Mouse (Mus musculus) heart, postnatal 36 days (tissue): ENCODE measurements around the gene Klhl29. TPM values are rescaled to one million over a fixed set of nuclear protein-coding genes. Genes with fewer than 3 reads are reported as not detected.

Experiments used
- DNase-seq, 2 experiments: peaks; one replicate each; pipeline ENCODE4 v3.0.0; 2021 to 2022
- intact Hi-C: fragments of 180-260 bp; cut with DNase I; formaldehyde crosslinking; loops from one replicate; pipeline ENCODE4 v1.15.1; 2025
- total RNA-seq, 2 experiments: library from RNA; stranded (reverse); gene quantifications; 2 replicates each; pipeline ENCODE4 v1.2.3; 2021

The Klhl29 gene
- total RNA-seq, 2 experiments from 2014 or later: 0.28 to 0.38 TPM

DNA sequence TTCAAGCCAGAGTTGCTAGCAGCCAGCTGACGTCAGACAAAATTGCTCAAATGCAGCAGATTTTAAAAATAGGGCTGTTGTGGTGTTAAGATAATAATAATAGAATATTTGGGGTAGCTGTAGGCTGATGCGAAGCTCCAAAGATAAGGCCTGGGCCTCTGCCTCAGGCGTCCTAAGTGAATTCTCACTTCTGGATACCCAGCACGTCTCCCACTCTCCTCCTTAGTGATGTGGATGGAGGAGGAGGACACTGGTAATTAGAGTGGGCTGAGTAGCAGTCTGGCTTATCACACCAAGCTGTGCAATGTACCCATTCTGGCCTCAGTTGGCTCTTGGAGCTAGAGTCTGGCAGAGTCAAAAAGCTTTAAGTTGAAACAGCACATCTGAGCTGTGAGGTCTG is 118.3 kb downstream of the Klhl29 start:
- intact Hi-C loops: no loop called here
- DNase-seq: no peak

DNA sequence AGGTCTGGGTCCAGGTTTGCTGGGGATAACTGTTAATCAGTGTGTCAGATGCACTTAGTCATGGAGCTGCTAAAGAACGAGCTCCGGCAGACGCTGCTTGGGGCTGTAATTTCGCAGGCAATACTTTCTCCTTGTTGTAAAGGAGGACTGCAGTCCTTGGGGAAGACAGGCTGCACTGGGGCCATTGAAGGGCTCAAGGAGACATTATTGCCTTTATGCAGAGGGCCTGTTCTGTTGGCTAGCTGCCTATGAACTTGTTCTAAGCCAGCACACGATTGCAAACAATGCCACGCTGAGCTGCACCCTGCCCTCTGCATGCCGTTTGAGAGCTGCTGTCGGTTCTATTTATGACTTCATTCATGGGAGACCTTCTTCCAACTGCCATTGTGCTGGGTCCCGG is 120.4 kb downstream of the Klhl29 start:
- intact Hi-C loops: no loop called here
- DNase-seq: no peak

GRCm38 (mm10) chr12:5254246-5254982 is 121.1 kb downstream of the Klhl29 start:
- intact Hi-C loops: no loop called here
- no peak for DNase-seq

DNA sequence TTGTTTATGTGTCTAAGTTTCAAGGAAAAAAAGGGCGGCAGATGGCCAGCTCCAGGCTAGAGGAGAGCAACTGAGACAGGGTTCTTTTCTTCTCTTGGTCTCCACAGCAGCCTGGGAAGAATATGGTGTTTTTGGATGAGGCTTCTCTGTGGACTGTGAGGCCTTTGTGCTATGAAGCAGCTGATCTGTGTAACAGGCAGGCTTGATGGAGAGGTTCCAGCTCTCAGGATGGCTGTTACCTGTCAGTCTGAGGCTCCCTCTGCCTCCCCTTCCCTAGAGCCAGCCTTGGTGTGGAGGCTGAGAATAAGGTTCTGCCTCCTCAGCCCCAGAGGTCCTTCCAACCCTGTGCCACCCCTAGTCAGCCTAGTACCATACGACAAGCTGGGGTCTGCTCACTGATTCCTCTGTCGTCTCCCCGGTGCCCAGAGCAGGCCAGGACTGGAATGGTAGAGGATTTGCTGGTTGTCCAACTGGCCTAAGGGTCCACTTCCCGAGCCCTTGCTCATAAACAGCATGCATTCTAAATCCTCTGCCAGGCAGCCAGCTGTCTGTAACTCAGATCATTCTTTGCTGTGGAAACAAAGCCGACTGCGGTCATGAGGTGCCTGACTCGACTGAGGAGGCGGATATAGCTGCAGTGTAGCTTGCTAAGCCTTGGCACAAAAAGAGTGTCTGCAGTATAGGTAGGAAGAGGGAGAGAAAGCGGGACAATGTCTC is 122.0 kb downstream of the Klhl29 start:
- no peak for DNase-seq
- intact Hi-C loops: no loop called here

- no peak for DNase-seq
- intact Hi-C loops: no loop called here
Observed at GRCm38 (mm10) chr12:5252569-5252968, 122.9 kb downstream of the Klhl29 start.

DNA sequence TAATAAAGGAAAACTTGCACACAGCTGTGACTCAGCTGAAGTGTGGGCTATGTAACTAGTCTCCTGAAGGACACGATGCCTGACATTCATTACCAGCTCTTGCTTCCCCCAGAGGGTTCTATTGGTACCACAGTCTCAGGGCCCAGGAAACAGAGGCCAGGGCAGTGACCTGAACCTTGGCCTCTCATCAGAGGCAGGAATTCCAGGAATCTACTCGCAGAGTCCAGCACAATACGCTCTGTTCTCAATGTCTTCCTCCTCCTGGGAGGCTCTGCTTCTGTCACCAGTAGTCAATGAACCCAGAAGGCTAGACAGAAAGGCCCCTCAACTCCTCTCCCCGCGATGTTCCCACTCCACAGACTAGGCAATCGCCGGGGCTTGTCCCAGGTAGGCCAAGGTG is 125.4 kb downstream of the Klhl29 start:
- DNase-seq: no peak
- intact Hi-C loops: no loop called here

DNA sequence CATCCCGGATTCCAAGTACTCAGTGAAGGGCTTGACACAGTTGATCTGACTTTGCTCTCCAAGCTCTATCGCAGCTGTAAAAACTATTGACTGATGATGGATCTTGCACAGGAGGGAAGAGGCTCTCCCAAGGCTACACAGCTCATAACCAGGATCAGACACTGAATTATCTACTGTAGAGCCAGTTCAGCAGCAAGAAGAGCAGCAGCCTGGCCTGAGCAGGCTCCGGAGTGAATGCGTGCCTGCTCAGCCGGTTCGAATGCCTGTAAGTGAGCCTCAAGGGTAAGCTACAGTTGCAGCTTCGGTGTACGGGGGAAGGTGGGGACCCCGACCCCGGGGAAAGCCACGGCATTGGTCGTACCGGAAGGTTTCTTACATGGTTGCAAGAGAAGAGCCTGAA is 126.4 kb downstream of the Klhl29 start:
- intact Hi-C loops: loop anchor here (5.0 kb wide), 2 partner anchors 42 to 57 kb away; no protein-coding TSS in a partner anchor
- no peak for DNase-seq

DNA sequence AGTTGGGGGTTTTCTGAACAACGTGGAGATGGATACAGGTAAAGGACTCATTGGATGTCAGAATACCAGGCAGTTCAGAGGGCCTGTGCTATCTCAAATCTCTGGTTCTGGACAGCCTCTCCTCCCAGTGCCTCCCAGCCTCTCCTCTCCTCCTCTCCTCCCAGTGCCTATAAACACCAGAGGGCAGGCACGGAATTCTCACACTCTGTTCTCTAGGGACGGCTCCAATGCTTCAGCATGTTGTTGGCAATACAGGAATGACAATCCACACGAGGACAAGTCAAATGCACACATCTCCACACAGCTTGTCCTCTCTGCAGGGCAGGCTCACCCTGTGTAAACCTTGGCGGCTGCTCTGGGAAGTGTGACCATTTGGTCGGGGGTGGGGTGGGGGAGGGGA is 128.0 kb downstream of the Klhl29 start:
- no peak for DNase-seq
- intact Hi-C loops: loop anchor here (5.0 kb wide), 2 partner anchors 40 to 55 kb away; no protein-coding TSS in a partner anchor

GRCm38 (mm10) chr12:5246721-5247341 is 128.7 kb downstream of the Klhl29 start:
- DNase-seq: peak in 1 of 2 experiments; percentile 19
- intact Hi-C loops: loop anchor here (5.0 kb wide), 2 partner anchors 40 to 55 kb away; no protein-coding TSS in a partner anchor

- DNase-seq: no peak
- intact Hi-C loops: loop anchor here (5.0 kb wide), 2 partner anchors 39 to 54 kb away; no protein-coding TSS in a partner anchor
Observed at GRCm38 (mm10) chr12:5246193-5246621, 129.3 kb downstream of the Klhl29 start.

GRCm38 (mm10) chr12:5245207-5245597 is 130.3 kb downstream of the Klhl29 start:
- intact Hi-C loops: loop anchor here (5.0 kb wide), 2 partner anchors 38 to 53 kb away; no protein-coding TSS in a partner anchor
- peak in 1 of 2 experiments; percentile 21 for DNase-seq

DNA sequence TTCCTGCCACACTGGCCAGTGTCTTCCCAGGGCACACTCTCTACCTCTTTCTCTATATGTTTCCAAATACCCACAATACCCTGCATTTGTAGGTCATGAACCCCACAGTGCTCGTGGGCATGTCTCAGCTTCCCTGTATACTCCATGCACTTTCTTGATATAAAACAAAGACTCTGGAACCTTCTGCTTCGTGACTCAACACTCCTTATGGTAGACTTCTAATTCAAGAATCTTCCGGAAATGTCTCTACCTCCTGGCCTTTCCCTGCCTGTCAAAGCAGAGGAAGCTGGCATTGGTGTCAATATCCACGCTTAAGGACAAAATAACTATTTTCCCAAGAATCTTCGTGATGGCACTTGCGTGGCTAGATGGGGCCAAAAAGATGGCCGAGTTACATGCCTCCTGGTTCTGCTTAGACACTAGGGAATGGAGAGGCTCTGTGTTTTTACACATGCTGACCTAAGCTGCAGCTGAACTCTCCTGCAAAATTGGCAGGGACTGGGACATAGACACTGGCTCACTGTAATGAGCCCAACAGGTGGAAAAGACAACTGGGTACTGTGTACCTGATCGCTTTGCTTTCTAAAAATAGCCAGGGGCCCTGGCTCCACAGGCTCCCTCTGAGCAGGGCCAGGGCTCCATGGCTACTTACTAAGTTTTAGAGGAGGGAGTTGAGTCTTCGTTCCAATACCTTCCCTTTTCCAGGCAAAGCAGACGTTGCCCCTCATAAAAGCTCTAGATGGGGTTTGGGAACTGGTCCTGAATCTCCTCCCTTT is 130.9 kb downstream of the Klhl29 start:
- intact Hi-C loops: loop anchor here (5.0 kb wide), 2 partner anchors 37 to 52 kb away; no protein-coding TSS in a partner anchor
- no peak for DNase-seq

- intact Hi-C loops: no loop called here
- no peak for DNase-seq
Observed at GRCm38 (mm10) chr12:5243867-5244266, 131.6 kb downstream of the Klhl29 start.

DNA sequence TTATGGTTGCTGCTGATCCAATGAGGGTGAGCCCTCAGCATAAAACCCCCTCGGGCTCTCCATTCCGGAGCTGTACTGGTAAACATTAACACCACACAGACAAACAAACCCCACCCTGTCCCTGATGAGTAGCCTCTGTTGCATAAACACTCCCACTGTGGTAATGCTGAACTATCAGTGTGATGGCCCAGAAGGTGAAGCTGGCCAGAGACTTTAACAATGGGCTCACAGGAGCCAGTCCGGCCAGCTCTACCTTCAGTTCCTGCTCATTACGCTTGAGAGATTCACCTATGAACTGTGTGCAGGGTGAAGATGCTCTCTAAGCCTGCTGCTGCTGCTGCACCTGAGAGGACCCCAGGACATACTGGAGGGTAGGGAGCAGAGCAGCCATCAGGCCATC is 132.0 kb downstream of the Klhl29 start:
- intact Hi-C loops: no loop called here
- no peak for DNase-seq

DNA sequence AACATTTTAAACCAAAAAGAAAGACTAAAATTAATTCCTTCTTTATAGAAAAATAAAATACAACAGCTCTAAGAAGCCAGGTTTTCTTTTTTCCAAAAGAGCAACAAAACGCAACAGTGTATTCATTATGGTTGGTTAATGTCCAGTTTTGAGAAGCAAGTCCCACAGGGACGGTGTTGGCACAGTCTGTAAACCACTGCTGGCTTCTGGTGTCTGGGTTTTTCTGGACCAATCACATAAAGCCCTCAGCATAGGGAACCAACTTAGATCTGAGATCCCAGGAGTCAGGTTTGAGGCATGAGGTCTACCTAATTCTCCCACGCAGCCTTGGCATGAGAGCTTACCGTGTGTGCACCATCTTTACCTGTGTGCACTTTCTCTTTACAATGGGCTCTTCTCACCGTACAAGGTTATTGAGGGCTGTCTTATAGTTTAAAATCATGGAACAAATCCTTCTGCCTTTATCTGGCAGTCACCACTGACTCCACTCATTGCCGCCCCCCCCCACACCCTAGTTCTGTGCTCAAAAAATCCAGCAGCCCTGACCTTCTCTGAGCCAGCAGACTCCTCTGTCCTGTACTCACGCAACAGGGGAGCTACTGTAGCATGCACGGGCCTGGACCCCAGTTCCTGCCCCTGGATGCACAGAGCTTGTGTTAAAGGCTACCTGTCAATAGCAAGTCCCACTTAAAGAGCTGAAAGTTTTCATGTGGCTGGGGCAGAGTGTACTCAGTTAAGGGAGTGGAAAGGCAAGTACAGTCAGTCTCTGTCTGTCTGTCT is 132.7 kb downstream of the Klhl29 start:
- DNase-seq: no peak
- intact Hi-C loops: no loop called here

- intact Hi-C loops: no loop called here
Observed at GRCm38 (mm10) chr12:5239451-5240245, 135.8 kb downstream of the Klhl29 start.

DNA sequence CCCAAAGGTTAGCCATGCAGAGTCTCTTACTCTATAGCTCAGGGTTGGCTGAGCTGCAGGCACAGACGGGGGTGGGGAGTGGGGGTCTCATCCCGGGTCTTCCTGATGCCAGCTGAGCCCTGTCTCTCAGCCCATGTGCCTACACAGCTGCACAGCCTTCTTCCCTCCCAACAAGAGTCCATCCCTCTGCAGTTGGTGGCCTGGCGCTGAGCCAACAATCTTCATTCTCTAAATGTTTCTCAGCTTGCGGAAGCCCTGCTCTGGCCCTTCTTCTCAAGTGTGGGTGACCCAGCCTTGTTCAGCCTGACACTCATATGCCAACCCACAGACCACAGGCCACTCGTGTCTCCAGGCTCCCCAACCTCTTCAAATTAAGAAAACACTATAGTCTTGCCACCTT is 138.4 kb downstream of the Klhl29 start:
- intact Hi-C loops: no loop called here
- DNase-seq: peak in 1 of 2 experiments; percentile 43

More at GRCm38 (mm10) chr12:5239451-5240245, 135.8 kb downstream of the Klhl29 start:
- DNase-seq: no peak

DNA sequence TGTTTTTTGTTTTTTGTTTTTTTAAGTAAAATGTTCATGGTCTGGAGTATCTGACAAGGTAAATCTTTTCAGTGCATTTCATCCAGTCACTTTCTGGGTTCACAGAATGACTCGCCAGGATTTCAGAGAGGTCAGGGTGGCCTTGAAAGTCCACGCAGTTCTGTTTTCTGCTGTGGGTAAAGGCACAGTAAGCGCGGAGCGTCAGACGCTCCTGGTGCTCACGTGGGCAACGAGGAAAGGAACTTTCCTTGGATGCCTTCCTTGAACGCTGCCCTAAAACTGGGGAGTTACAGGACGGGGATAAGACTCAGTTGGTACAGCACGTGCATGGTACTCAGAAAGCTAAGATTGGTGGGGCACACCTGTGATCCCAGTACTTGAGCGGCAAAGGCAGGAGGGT is 139.9 kb downstream of the Klhl29 start:
- no peak for DNase-seq
- intact Hi-C loops: no loop called here

- intact Hi-C loops: no loop called here
- no peak for DNase-seq
Observed at GRCm38 (mm10) chr12:5230504-5230903, 145.0 kb downstream of the Klhl29 start.
